Mouse (Mus musculus) heart, embryonic 16.5 days (tissue): Measurements from ENCODE around the gene Asic2. TPM values are rescaled to one million over a fixed set of nuclear protein-coding genes. Genes with fewer than 3 reads are reported as not detected.

Source experiments
- ATAC-seq: fragments of 200-750 bp; cut with Nextera tagmentation; replicated peaks from 2 replicates; pipeline ENCODE4 v1.8.0; 2017; ENCODE audit warnings: moderate number of reproducible peaks; ENCODE audit not compliant: insufficient read depth, low FRiP score; ENCODE audit errors: extremely low read depth
- H3K27ac ChIP-seq: fragments of 300-500 bp; sonication (generic); 2 replicates; pipeline ENCODE4 v1.5.1; 2014; ENCODE audit warnings: mild to moderate bottlenecking, low read length, control low read depth, moderate library complexity
- H3K27me3 ChIP-seq: fragments of 300-500 bp; sonication (generic); 2 replicates; pipeline ENCODE4 v1.6.1; 2014; ENCODE audit warnings: low read length, mixed read lengths; ENCODE audit not compliant: control insufficient read depth, insufficient read depth
- H3K36me3 ChIP-seq: fragments of 300-500 bp; sonication (generic); 2 replicates; pipeline ENCODE4 v1.6.1; 2014; ENCODE audit not compliant: control insufficient read depth, insufficient read depth
- H3K4me1 ChIP-seq: fragments of 300-500 bp; sonication (generic); 2 replicates; pipeline ENCODE4 v1.6.1; 2014; ENCODE audit warnings: low read length, mixed read lengths; ENCODE audit not compliant: control insufficient read depth, insufficient read depth
- H3K4me2 ChIP-seq: fragments of 300-500 bp; sonication (generic); 2 replicates; pipeline ENCODE4 v1.6.1; 2014; ENCODE audit warnings: low read depth, mild to moderate bottlenecking, control low read depth, low read length
- H3K4me3 ChIP-seq: fragments of 300-500 bp; sonication (generic); 2 replicates; pipeline ENCODE4 v1.5.1; 2014; ENCODE audit warnings: mild to moderate bottlenecking, control low read depth, low read length
- H3K9ac ChIP-seq: fragments of 300-500 bp; sonication (generic); 2 replicates; pipeline ENCODE4 v1.6.1; 2014; ENCODE audit warnings: low read length, control low read depth
- H3K9me3 ChIP-seq: fragments of 300-500 bp; sonication (generic); replicated peaks from 2 replicates; pipeline ENCODE4 v1.6.1; 2016; ENCODE audit warnings: low read length; ENCODE audit not compliant: control insufficient read depth
- WGBS: fragments of 180-500 bp; shearing (Covaris S2); extraction: QIAGEN DNeasy Blood & Tissue Kit; methylation state at CpG from one replicate; pipeline ENCODE4 v1.1.7; 2014; 5-methylcytosine and 5-hydroxymethylcytosine counted together
- polyA plus RNA-seq: library from polyadenylated mRNA; unstranded; fragments of >200 nt; fragmentation: Nextera tagmentation; extraction: Ambion mirVana; gene quantifications from 2 replicates; pipeline ENCODE4 v1.2.1, GENCODE M21; 2015

Gene Asic2
- polyA plus RNA-seq, 1 experiment from 2014 or later, result not detected

DNA sequence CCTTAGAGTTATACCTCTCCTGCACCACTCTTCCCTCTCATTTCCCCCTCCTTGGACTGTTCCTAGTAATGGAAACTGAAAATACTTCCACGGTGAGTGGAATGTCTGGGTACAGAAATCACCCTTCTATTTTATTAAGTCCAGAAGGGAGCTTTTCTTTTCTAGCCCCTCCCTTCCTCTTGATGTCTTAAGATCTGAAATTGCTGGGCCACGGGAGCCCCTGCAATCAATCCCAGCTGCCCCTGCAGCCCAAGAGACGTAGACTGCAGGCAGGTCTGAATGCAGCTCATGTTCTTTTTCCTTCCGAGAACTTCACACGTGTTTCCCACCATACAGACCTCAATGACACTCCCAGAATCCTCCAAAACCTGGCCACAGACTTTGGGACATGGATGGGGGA is 32.3 kb upstream of the Asic2 start:
- H3K4me1 ChIP-seq, result no peaks in the 10 kb centered on the region
- H3K9me3 ChIP-seq, result no peaks in the 10 kb centered on the region
- no peaks in the 10 kb centered on the region for H3K36me3 ChIP-seq
- H3K4me3 ChIP-seq, result no peak overlapping the region
- no peak overlapping the region for H3K4me2 ChIP-seq
- no peaks in the 10 kb centered on the region for H3K27me3 ChIP-seq
- H3K27ac ChIP-seq, result no peak overlapping the region
- no peak overlapping the region for H3K9ac ChIP-seq
- 65% methylated on average over 5 of the region's 5 CpGs for WGBS
- no peak for ATAC-seq

- WGBS, result 64% methylated on average over 4 of the region's 4 CpGs
- Histone ChIP-seq H3K36me3 (no peaks in the 10 kb centered on the region), H3K4me1 (no peaks in the 10 kb centered on the region), H3K9me3 (no peaks in the 10 kb centered on the region), H3K4me3 (no peak overlapping the region), H3K4me2 (no peak overlapping the region), H3K9ac (no peak overlapping the region), H3K27me3 (no peaks in the 10 kb centered on the region), H3K27ac (no peak overlapping the region)
- no peak for ATAC-seq
Observed at GRCm38 (mm10) chr11:81999469-81999868, 31.2 kb upstream of the Asic2 start.

DNA sequence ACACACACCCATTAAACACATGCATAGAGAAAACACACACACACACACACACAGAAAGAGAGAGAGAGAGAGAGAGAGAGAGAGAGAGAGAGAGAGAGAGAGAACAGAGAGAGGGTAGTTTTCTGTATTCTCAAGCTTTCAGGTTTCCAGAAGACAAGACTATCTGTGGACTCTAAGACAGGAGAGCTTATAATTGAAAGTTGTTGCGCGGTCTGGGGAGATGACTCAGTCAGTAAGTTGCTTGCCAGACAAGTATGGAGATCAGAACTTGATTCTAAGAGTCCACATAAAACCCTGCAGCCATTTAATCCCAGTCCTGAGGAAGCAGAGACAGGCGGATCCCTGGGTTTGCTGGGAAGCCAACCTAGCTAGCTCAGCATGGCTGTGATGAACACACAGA is 30.4 kb upstream of the Asic2 start:
- no peak for ATAC-seq
- 87% methylated on average over 3 of the region's 3 CpGs for WGBS
- Histone ChIP-seq H3K4me3 (no peak overlapping the region), H3K36me3 (no peaks in the 10 kb centered on the region), H3K9ac (no peak overlapping the region), H3K9me3 (no peaks in the 10 kb centered on the region), H3K27me3 (no peaks in the 10 kb centered on the region), H3K27ac (no peak overlapping the region), H3K4me2 (no peak overlapping the region), H3K4me1 (no peaks in the 10 kb centered on the region)

DNA sequence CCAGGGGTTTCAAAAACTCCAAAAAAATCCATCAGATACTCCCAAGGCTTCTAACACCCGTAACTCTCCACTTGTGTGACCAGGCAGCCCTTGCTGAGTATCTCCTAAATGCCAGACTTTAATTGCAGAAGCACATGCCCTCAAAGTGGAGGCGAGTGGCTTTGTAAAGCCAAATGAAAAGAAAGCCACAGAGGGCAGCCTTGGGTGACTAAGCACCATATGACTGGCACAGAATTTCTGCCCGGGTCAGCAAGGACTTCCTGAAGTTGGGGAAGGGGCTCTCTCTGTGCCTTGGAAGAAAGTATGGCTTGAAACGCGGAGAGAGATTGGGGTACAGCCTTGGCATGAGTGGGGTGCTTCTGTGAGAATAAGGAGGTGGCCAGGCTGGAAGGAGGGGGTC is 28.8 kb upstream of the Asic2 start:
- no peak overlapping the region for H3K4me2 ChIP-seq
- H3K27ac ChIP-seq, result no peak overlapping the region
- ATAC-seq, result no peak
- H3K4me3 ChIP-seq, result no peak overlapping the region
- H3K9me3 ChIP-seq, result no peaks in the 10 kb centered on the region
- H3K27me3 ChIP-seq, result no peaks in the 10 kb centered on the region
- no peak overlapping the region for H3K9ac ChIP-seq
- no peaks in the 10 kb centered on the region for H3K4me1 ChIP-seq
- H3K36me3 ChIP-seq, result no peaks in the 10 kb centered on the region
- 79% methylated on average over 5 of the region's 5 CpGs for WGBS

- no peak for ATAC-seq
- Histone ChIP-seq H3K36me3 (no peaks in the 10 kb centered on the region), H3K27ac (no peak overlapping the region), H3K9ac (no peak overlapping the region), H3K4me1 (no peaks in the 10 kb centered on the region), H3K4me2 (no peak overlapping the region), H3K27me3 (no peaks in the 10 kb centered on the region), H3K9me3 (no peaks in the 10 kb centered on the region), H3K4me3 (no peak overlapping the region)
- whole genome bisulfite sequencing, result 64% methylated on average over 10 of the region's 10 CpGs
Observed at GRCm38 (mm10) chr11:81996172-81996841, 28.1 kb upstream of the Asic2 start.

DNA sequence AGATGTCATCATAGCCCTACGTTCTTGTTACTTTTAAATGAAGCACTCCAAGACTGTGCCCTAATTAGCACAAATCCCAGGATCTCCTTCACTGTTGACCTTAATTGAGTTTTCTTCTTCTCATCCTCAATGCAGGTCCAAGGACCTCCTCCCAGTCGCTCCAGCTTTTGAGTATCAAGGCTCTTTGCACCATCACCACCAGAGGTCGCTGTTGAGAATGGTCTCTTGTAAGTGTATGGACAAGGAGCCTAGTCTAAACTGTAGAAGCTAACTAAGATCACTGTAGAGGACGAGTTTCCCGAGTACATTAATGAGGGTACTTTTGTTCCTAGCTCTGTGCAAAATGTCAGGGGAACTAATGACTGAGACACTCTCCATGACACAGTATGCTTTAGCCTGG is 14.9 kb upstream of the Asic2 start:
- no peak overlapping the region for H3K4me3 ChIP-seq
- no peak for ATAC-seq
- H3K4me2 ChIP-seq, result no peak overlapping the region
- no peaks in the 10 kb centered on the region for H3K27me3 ChIP-seq
- no peak overlapping the region for H3K9ac ChIP-seq
- no peak overlapping the region for H3K27ac ChIP-seq
- WGBS, result 34% methylated on average over 5 of the region's 5 CpGs
- no peaks in the 10 kb centered on the region for H3K4me1 ChIP-seq
- no peaks in the 10 kb centered on the region; the same call in 1 of the 2 replicates for H3K9me3 ChIP-seq
- H3K36me3 ChIP-seq, result no peaks in the 10 kb centered on the region

GRCm38 (mm10) chr11:81982191-81982590 is 13.9 kb upstream of the Asic2 start:
- H3K4me2 ChIP-seq, result no peak overlapping the region
- H3K36me3 ChIP-seq, result no peaks in the 10 kb centered on the region
- H3K9ac ChIP-seq, result no peak overlapping the region
- no peaks in the 10 kb centered on the region for H3K27me3 ChIP-seq
- WGBS, result 57% methylated on average over 11 of the region's 11 CpGs
- H3K4me3 ChIP-seq, result no peak overlapping the region
- H3K9me3 ChIP-seq, result no peaks in the 10 kb centered on the region; the same call in 1 of the 2 replicates
- ATAC-seq, result no peak
- H3K4me1 ChIP-seq, result no peaks in the 10 kb centered on the region
- H3K27ac ChIP-seq, result no peak overlapping the region

DNA sequence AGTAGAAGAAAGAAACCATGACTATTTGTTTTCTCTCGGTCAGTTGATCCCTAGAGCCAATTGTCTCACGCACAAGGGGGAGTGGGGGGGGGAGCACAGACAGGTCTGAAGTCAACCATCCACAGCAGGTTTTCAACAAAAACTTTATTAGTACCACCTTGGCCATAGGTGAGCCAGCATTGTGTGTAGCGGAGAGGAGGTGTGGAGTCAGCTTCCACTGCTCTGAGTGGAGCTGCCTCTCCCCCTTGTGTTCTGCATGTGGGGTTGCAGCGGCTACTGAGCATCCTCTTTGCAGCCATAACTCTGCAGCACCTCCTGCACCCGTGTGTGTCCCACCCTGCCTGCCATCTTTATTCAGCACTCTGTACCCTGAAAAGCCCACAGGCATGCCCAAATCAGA is 6.3 kb upstream of the Asic2 start:
- Histone ChIP-seq H3K27me3 (peaks cover 14% of the 10 kb centered on the region), H3K4me3 (no peak overlapping the region), H3K4me1 (no peaks in the 10 kb centered on the region), H3K9ac (no peak overlapping the region), H3K36me3 (no peaks in the 10 kb centered on the region), H3K9me3 (no peaks in the 10 kb centered on the region), H3K4me2 (no peak overlapping the region), H3K27ac (no peak overlapping the region)
- WGBS, result 25% methylated on average over 5 of the region's 5 CpGs
- ATAC-seq, result no peak

DNA sequence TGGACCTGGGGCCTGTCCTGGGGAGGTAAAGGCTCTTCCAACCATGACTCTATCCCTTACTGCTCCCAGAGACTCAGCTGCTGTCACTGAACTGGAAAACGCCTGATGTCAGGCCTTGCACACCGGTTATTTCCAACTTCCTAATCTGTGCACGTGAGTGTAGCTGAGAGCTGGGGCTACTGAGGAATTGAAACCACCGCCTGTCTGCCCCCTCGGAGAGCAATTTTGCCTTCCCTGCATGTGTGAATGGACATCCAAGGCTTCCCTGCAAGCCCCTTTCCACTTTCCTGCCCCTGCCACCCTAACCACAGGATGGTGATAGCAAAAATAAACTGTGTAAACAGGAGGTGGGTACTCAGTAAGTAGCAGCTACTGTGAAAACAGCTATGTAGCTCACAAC is 5.4 kb upstream of the Asic2 start:
- no peak overlapping the region for H3K4me2 ChIP-seq

More for the DNA sequence above, 5.4 kb upstream of the Asic2 start:
- Histone ChIP-seq H3K36me3 (no peaks in the 10 kb centered on the region), H3K9ac (no peak overlapping the region), H3K4me3 (no peak overlapping the region), H3K9me3 (no peaks in the 10 kb centered on the region), H3K4me1 (no peaks in the 10 kb centered on the region), H3K27me3 (peaks cover 23% of the 10 kb centered on the region), H3K27ac (no peak overlapping the region)
- 38% methylated on average over 5 of the region's 5 CpGs for WGBS
- no peak for ATAC-seq
